Mouse (Mus musculus) bone marrow, adult 2 months (tissue): ENCODE results near the gene Abat. TPM values are rescaled to one million over a fixed set of nuclear protein-coding genes. Genes with fewer than 3 reads are reported as not detected.

ENCODE experiments used
- H3K27ac ChIP-seq: fragments of 200-500 bp; 2 replicates; pipeline ENCODE4 v1.5.1; 2012; ENCODE audit warnings: low read depth, mild to moderate bottlenecking, control low read depth, inconsistent platforms, low read length; ENCODE audit not compliant: control insufficient read depth, poor library complexity, insufficient read depth
- H3K4me1 ChIP-seq: fragments of 200-500 bp; 2 replicates; pipeline ENCODE4 v1.6.1; 2011; ENCODE audit warnings: low read length; ENCODE audit not compliant: control insufficient read depth, insufficient read depth
- H3K4me3 ChIP-seq: fragments of 200-500 bp; replicated peaks from 2 replicates; pipeline ENCODE3; 2011; ENCODE audit warnings: mild to moderate bottlenecking, low read depth, low read length, control low read depth; ENCODE audit not compliant: control insufficient read depth
- CTCF ChIP-seq: fragments of 200-500 bp; IDR thresholded peaks from 2 replicates; pipeline ENCODE4 v1.5.1; 2011; ENCODE audit warnings: low read length, control low read depth; ENCODE audit not compliant: control insufficient read depth, insufficient read depth
- POLR2A ChIP-seq: fragments of 200-500 bp; IDR thresholded peaks from 2 replicates; pipeline ENCODE4 v1.6.1; 2011; ENCODE audit warnings: low read depth, mild to moderate bottlenecking, control low read depth, low read length, borderline replicate concordance; ENCODE audit not compliant: control insufficient read depth
- whole genome bisulfite sequencing: fragments of 180-500 bp; shearing (Covaris S2); methylation state at CpG from one replicate; pipeline ENCODE4 v1.1.7; 2018; 5-methylcytosine and 5-hydroxymethylcytosine counted together
- polyA plus RNA-seq: library from polyadenylated mRNA; stranded (reverse); fragments of >200 nt; gene quantifications from 2 replicates; pipeline ENCODE4 v1.2.4, GENCODE M21; 2011; ENCODE audit warnings: low replicate concordance; ENCODE audit not compliant: missing spikeins, insufficient read depth, insufficient read length

The Abat gene
- polyA plus RNA-seq, 1 experiment: 0.97 TPM

DNA sequence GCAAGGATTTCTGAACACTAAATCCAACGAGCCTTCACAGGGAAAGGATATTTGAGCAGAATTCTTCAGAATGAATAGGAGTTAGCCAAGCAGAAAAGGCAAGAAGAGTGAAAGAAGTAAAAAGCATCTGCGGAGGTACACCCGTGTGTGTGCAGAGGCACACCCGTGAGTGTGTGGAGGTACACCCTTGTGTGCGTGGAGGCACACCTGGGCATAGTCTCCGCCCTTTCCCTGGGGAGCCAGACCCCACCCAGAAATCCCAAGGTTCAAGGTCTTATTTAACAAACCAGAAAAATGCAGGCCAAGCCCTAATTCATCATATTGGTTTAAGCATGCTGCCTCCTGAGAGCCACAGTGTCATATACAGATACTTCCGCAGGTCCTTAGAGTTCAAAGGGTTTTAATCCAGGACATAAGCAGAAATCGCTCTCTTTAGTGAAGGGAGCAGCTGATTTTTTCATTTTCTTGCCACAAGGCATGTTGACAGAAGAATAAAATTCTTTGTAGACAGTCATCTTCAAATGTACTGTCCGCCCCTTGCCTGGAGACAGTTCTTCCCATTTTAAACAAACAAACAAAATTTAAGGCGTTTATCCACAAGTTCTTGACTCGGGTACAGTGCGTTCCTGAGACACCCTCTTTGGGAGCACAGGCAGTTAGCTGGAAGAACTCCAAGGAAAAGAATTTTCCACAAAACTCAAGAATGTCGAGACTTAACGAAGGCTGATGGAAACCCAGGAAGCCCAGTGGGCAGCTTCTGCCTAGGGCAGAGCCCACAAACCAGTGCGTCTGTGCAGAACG, 107.3 kb downstream of the Abat start:
- 87% methylated on average over 16 of the region's 16 CpGs for WGBS
- H3K4me1 ChIP-seq: no peaks in the 10 kb centered on the region
- no peak overlapping the region for H3K4me3 ChIP-seq
- H3K27ac ChIP-seq: no peak overlapping the region
- no peak for TF ChIP-seq CTCF
- TF ChIP-seq POLR2A: no peak

GRCm38 (mm10) chr16:8630419-8630818, 117.2 kb downstream of the Abat start:
- TF ChIP-seq POLR2A (no peak), CTCF (no peak)
- H3K27ac ChIP-seq: no peak overlapping the region
- 68% methylated on average over 2 of the region's 2 CpGs for WGBS
- no peak overlapping the region for H3K4me3 ChIP-seq
- no peaks in the 10 kb centered on the region for H3K4me1 ChIP-seq

GRCm38 (mm10) chr16:8631428-8631827, 118.2 kb downstream of the Abat start:
- H3K27ac ChIP-seq: no peak overlapping the region
- H3K4me1 ChIP-seq: no peaks in the 10 kb centered on the region
- 21% methylated on average over 5 of the region's 5 CpGs for WGBS
- H3K4me3 ChIP-seq: no peak overlapping the region
- TF ChIP-seq POLR2A (no peak), CTCF (no peak)

GRCm38 (mm10) chr16:8636867-8637216, 123.6 kb downstream of the Abat start:
- under 1% methylated on average over 13 of the region's 13 CpGs for WGBS

GRCm38 (mm10) chr16:8637217-8638051, 124.2 kb downstream of the Abat start, which contains the start of the genes Pmm2 and Tmem186:
Pmm2 (plus strand) TSS chr16:8637674.
Tmem186 (minus strand) TSS chr16:8637712.
- H3K4me1 ChIP-seq: no peaks in the 10 kb centered on the region; the same call in 1 of the 2 replicates
- peak within 1 kb of the TSS; percentile 89 for H3K27ac ChIP-seq
- peak within 1 kb of the TSS; percentile 92 for H3K4me3 ChIP-seq
- peak; percentile 14; the same call in 1 of the 2 replicates for TF ChIP-seq CTCF
- peak; percentile 52 for TF ChIP-seq POLR2A
- under 1% methylated on average over 59 of the region's 59 CpGs for WGBS

More at GRCm38 (mm10) chr16:8636867-8637216, 123.6 kb downstream of the Abat start:
- TF ChIP-seq POLR2A (no peak), CTCF (no peak)
- peak overlapping the region; percentile 92 for H3K4me3 ChIP-seq
- H3K4me1 ChIP-seq: no peaks in the 10 kb centered on the region; the same call in 1 of the 2 replicates
- H3K27ac ChIP-seq: peak overlapping the region; percentile 89

DNA sequence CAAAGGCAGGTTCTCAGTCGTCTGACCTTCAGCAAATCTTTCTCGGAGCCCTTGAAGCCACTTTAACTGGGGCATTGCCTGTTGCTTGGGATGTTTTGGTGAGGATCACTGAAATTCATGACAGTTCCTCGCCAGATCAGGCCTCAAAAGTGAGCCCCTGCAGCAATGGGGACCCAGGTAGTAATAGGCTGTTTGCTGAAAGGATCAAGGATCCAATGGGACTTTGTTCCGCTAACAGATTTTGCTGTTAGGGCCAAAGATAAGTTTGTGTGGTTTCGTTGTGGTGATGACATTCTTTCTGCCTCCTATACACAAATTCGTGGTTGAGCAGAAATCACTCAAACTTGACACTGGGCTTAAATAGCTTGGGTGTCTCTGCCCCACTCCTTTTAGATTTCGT, 124.9 kb downstream of the Abat start:
- WGBS: 22% methylated on average over 7 of the region's 7 CpGs

GRCm38 (mm10) chr16:8639466-8640191, 126.4 kb downstream of the Abat start:
- Histone ChIP-seq H3K4me1 (no peaks in the 10 kb centered on the region; the same call in 1 of the 2 replicates), H3K27ac (no peak overlapping the region)
- 44% methylated on average over 11 of the region's 11 CpGs for WGBS

More for the DNA sequence above, 124.9 kb downstream of the Abat start:
- peak overlapping the region; percentile 92 for H3K4me3 ChIP-seq
- H3K27ac ChIP-seq: peak overlapping the region; percentile 89
- TF ChIP-seq POLR2A (no peak), CTCF (no peak)
- no peaks in the 10 kb centered on the region; the same call in 1 of the 2 replicates for H3K4me1 ChIP-seq

More at GRCm38 (mm10) chr16:8639466-8640191, 126.4 kb downstream of the Abat start:
- H3K4me3 ChIP-seq: no peak overlapping the region
- no peak for TF ChIP-seq CTCF
- TF ChIP-seq POLR2A: no peak
